Mouse (Mus musculus): ENCODE results near the gene Olfr148. TPM values are rescaled to one million over a fixed set of nuclear protein-coding genes. Genes with fewer than 3 reads are reported as not detected.

Olfr148 gene
- polyA plus RNA-seq, 1 experiment from 2014 or later = not detected

- H3K9ac ChIP-seq (ENCODE audit: low read length) = no peak overlapping the region
- H3K4me3 ChIP-seq (replicated peaks; ENCODE audit: low read length) = no peak overlapping the region
- H3K4me1 ChIP-seq (ENCODE audit: control insufficient read depth, insufficient read depth, low read length) = no peaks in the 10 kb centered on the region
- no peak for ATAC-seq (ENCODE audit: insufficient read depth, low FRiP score)
- no peak overlapping the region for H3K4me2 ChIP-seq (ENCODE audit: low read depth, low read length)
- H3K9me3 ChIP-seq (replicated peaks; ENCODE audit: control insufficient read depth, low read length) = no peaks in the 10 kb centered on the region
- 87% methylated on average over 3 of the region's 3 CpGs for WGBS
- H3K36me3 ChIP-seq (ENCODE audit: control insufficient read depth, insufficient read depth, low read length) = no peaks in the 10 kb centered on the region
- H3K27me3 ChIP-seq (ENCODE audit: control insufficient read depth, insufficient read depth, low read length) = no peaks in the 10 kb centered on the region
- H3K27ac ChIP-seq (ENCODE audit: low read length) = no peak overlapping the region
Measured at GRCm38 (mm10) chr9:39623783-39624182, 13.3 kb downstream of the Olfr148 start.

GRCm38 (mm10) chr9:39624711-39625110, 14.3 kb downstream of the Olfr148 start:
- H3K4me1 ChIP-seq (ENCODE audit: control insufficient read depth, insufficient read depth, low read length) = no peaks in the 10 kb centered on the region
- 59% methylated on average over 2 of the region's 2 CpGs for WGBS
- H3K36me3 ChIP-seq (ENCODE audit: control insufficient read depth, insufficient read depth, low read length) = no peaks in the 10 kb centered on the region
- no peaks in the 10 kb centered on the region for H3K9me3 ChIP-seq (replicated peaks; ENCODE audit: control insufficient read depth, low read length)
- no peak overlapping the region for H3K9ac ChIP-seq (ENCODE audit: low read length)
- no peak overlapping the region for H3K4me2 ChIP-seq (ENCODE audit: low read depth, low read length)
- no peak overlapping the region for H3K27ac ChIP-seq (ENCODE audit: low read length)
- ATAC-seq (ENCODE audit: insufficient read depth, low FRiP score) = no peak
- no peak overlapping the region for H3K4me3 ChIP-seq (replicated peaks; ENCODE audit: low read length)
- H3K27me3 ChIP-seq (ENCODE audit: control insufficient read depth, insufficient read depth, low read length) = no peaks in the 10 kb centered on the region

DNA sequence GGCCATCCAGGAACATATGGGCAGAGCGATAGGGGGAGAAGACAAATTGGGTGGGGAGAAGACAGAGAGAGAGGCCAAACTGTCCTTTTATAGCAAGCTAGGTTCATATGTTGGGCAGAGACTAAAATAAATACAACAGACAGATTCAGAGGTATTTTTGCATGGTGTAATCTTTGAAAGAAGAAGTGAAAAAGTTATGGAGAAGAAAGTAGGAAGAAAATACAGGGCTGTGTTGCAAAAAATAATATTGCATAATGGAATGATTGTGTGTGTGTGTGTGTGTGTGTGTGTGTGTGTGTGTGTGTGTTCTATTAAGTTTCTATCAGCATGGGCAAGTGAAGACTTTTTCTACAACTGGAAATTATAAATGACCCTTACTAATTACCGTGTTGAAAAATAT, 18.6 kb downstream of the Olfr148 start:
- WGBS = 76% methylated on average over 2 of the region's 2 CpGs
- no peaks in the 10 kb centered on the region for H3K9me3 ChIP-seq (replicated peaks; ENCODE audit: control insufficient read depth, low read length)
- no peak overlapping the region for H3K4me2 ChIP-seq (ENCODE audit: low read depth, low read length)
- H3K27ac ChIP-seq (ENCODE audit: low read length) = no peak overlapping the region
- no peaks in the 10 kb centered on the region for H3K36me3 ChIP-seq (ENCODE audit: control insufficient read depth, insufficient read depth, low read length)
- no peak for ATAC-seq (ENCODE audit: insufficient read depth, low FRiP score)
- no peak overlapping the region for H3K4me3 ChIP-seq (replicated peaks; ENCODE audit: low read length)
- no peaks in the 10 kb centered on the region for H3K4me1 ChIP-seq (ENCODE audit: control insufficient read depth, insufficient read depth, low read length)
- H3K9ac ChIP-seq (ENCODE audit: low read length) = no peak overlapping the region
- no peaks in the 10 kb centered on the region for H3K27me3 ChIP-seq (ENCODE audit: control insufficient read depth, insufficient read depth, low read length)

GRCm38 (mm10) chr9:39633913-39634594, 23.6 kb downstream of the Olfr148 start:
- H3K4me3 ChIP-seq (replicated peaks; ENCODE audit: low read length) = no peak overlapping the region
- no peaks in the 10 kb centered on the region for H3K27me3 ChIP-seq (ENCODE audit: control insufficient read depth, insufficient read depth, low read length)
- no peaks in the 10 kb centered on the region for H3K4me1 ChIP-seq (ENCODE audit: control insufficient read depth, insufficient read depth, low read length)
- no peak overlapping the region for H3K9ac ChIP-seq (ENCODE audit: low read length)
- H3K4me2 ChIP-seq (ENCODE audit: low read depth, low read length) = no peak overlapping the region
- WGBS = 24% methylated on average over 4 of the region's 4 CpGs
- ATAC-seq (ENCODE audit: insufficient read depth, low FRiP score) = no peak
- H3K27ac ChIP-seq (ENCODE audit: low read length) = no peak overlapping the region
- no peaks in the 10 kb centered on the region for H3K9me3 ChIP-seq (replicated peaks; ENCODE audit: control insufficient read depth, low read length)
- no peaks in the 10 kb centered on the region for H3K36me3 ChIP-seq (ENCODE audit: control insufficient read depth, insufficient read depth, low read length)

- H3K27me3 ChIP-seq (ENCODE audit: control insufficient read depth, insufficient read depth, low read length) = no peaks in the 10 kb centered on the region
- H3K4me1 ChIP-seq (ENCODE audit: control insufficient read depth, insufficient read depth, low read length) = no peaks in the 10 kb centered on the region
- no peak within 1 kb of the TSS for H3K27ac ChIP-seq (ENCODE audit: low read length)
- no peak within 1 kb of the TSS for H3K4me3 ChIP-seq (replicated peaks; ENCODE audit: low read length)
- H3K4me2 ChIP-seq (ENCODE audit: low read depth, low read length) = no peak within 1 kb of the TSS
- no peak within 1 kb of the TSS for H3K9ac ChIP-seq (ENCODE audit: low read length)
- no peak for ATAC-seq (ENCODE audit: insufficient read depth, low FRiP score)
- H3K36me3 ChIP-seq (ENCODE audit: control insufficient read depth, insufficient read depth, low read length) = no peaks in the 10 kb centered on the region
- H3K9me3 ChIP-seq (replicated peaks; ENCODE audit: control insufficient read depth, low read length) = no peaks in the 10 kb centered on the region
Measured at GRCm38 (mm10) chr9:39644785-39645184, 34.3 kb downstream of the Olfr148 start, which contains the start of gene Olfr961. Gene Olfr961 (plus strand): TSS chr9:39645085.

- Histone ChIP-seq H3K27me3 (ENCODE audit: control insufficient read depth, insufficient read depth, low read length) (no peaks in the 10 kb centered on the region), H3K4me1 (ENCODE audit: control insufficient read depth, insufficient read depth, low read length) (no peaks in the 10 kb centered on the region), H3K36me3 (ENCODE audit: control insufficient read depth, insufficient read depth, low read length) (no peaks in the 10 kb centered on the region), H3K4me3 (replicated peaks; ENCODE audit: low read length) (no peak overlapping the region), H3K9ac (ENCODE audit: low read length) (no peak overlapping the region), H3K27ac (ENCODE audit: low read length) (no peak overlapping the region), H3K4me2 (ENCODE audit: low read depth, low read length) (no peak overlapping the region), H3K9me3 (replicated peaks; ENCODE audit: control insufficient read depth, low read length) (no peaks in the 10 kb centered on the region)
- 86% methylated on average over 4 of the region's 4 CpGs for WGBS
- ATAC-seq (ENCODE audit: insufficient read depth, low FRiP score) = no peak
Measured at GRCm38 (mm10) chr9:39647382-39647781, 36.9 kb downstream of the Olfr148 start.

DNA sequence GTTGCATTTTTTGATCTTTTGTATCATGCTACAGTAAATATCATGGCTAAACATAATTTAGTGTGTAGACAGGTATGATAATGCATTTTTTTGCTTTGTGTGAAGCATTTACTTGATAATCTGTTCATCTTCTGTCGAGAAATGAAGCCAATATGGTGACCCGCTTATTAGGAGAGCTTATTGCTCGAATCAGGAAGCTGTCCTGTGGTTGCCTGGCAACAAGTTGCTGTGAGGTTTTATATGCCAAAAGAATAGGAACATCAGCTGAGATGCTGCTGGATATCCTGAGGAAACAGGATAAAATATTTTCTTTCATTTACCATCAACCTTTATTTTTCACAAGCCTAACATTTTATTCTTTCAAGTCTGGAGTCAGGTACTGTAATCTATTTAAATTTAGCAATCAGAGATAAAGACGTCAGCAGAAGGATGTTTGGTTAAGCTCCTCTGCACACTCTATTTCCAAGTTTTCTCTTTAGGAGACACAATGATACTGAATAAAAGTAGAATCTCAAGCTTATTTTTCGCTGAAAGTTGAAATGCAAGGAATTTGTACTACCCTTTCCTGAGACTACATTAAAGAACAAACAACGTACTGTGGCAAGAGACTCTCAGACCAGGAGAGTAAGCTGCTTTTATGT, 44.4 kb downstream of the Olfr148 start:
- H3K4me3 ChIP-seq (replicated peaks; ENCODE audit: low read length) = no peak overlapping the region
- no peaks in the 10 kb centered on the region for H3K9me3 ChIP-seq (replicated peaks; ENCODE audit: control insufficient read depth, low read length)
- H3K27ac ChIP-seq (ENCODE audit: low read length) = no peak overlapping the region
- 71% methylated on average over 6 of the region's 6 CpGs for WGBS
- no peak overlapping the region for H3K9ac ChIP-seq (ENCODE audit: low read length)
- H3K27me3 ChIP-seq (ENCODE audit: control insufficient read depth, insufficient read depth, low read length) = no peaks in the 10 kb centered on the region
- ATAC-seq (ENCODE audit: insufficient read depth, low FRiP score) = no peak
- H3K4me2 ChIP-seq (ENCODE audit: low read depth, low read length) = no peak overlapping the region
- H3K4me1 ChIP-seq (ENCODE audit: control insufficient read depth, insufficient read depth, low read length) = no peaks in the 10 kb centered on the region
- no peaks in the 10 kb centered on the region for H3K36me3 ChIP-seq (ENCODE audit: control insufficient read depth, insufficient read depth, low read length)

Other genes with a start within 250 kb of the Olfr148 start
- not detected in 2 replicates for gene Olfr951, start 223.2 kb upstream of the Olfr148 start, polyA plus RNA-seq (2015; fragmentation: Nextera tagmentation; extraction: Ambion mirVana)
- not detected in 2 replicates for gene Olfr952, start 183.5 kb upstream of the Olfr148 start, polyA plus RNA-seq (2015; fragmentation: Nextera tagmentation; extraction: Ambion mirVana)
- gene Olfr954, start 154.0 kb upstream of the Olfr148 start, polyA plus RNA-seq (2015; fragmentation: Nextera tagmentation; extraction: Ambion mirVana) = not detected in 2 replicates
- not detected in 2 replicates for gene Olfr955, start 138.7 kb upstream of the Olfr148 start, polyA plus RNA-seq (2015; fragmentation: Nextera tagmentation; extraction: Ambion mirVana)
- not detected in 2 replicates for gene Olfr44, start 116.7 kb upstream of the Olfr148 start, polyA plus RNA-seq (2015; fragmentation: Nextera tagmentation; extraction: Ambion mirVana)
- gene Olfr957, start 94.8 kb upstream of the Olfr148 start, polyA plus RNA-seq (2015; fragmentation: Nextera tagmentation; extraction: Ambion mirVana) = not detected in 2 replicates
- gene Olfr958, start 56.6 kb upstream of the Olfr148 start, polyA plus RNA-seq (2015; fragmentation: Nextera tagmentation; extraction: Ambion mirVana) = not detected in 2 replicates
- gene Olfr959, start 35.1 kb upstream of the Olfr148 start, polyA plus RNA-seq (2015; fragmentation: Nextera tagmentation; extraction: Ambion mirVana) = not detected in 2 replicates
- 30.5 and 40.5 TPM in 2 replicates for gene AW551984, start 6.3 kb upstream of the Olfr148 start, polyA plus RNA-seq (2015; fragmentation: Nextera tagmentation; extraction: Ambion mirVana)
- not detected in 2 replicates for gene Olfr960, start 10.7 kb downstream of the Olfr148 start, polyA plus RNA-seq (2015; fragmentation: Nextera tagmentation; extraction: Ambion mirVana)
- not detected in 2 replicates for gene Olfr961, start 34.4 kb downstream of the Olfr148 start, polyA plus RNA-seq (2015; fragmentation: Nextera tagmentation; extraction: Ambion mirVana)
- not detected in 2 replicates for gene Olfr963, start 56.5 kb downstream of the Olfr148 start, polyA plus RNA-seq (2015; fragmentation: Nextera tagmentation; extraction: Ambion mirVana)
- gene Olfr149, start 96.5 kb downstream of the Olfr148 start, polyA plus RNA-seq (2015; fragmentation: Nextera tagmentation; extraction: Ambion mirVana) = not detected in 2 replicates
- not detected in 2 replicates for gene Olfr965, start 100.7 kb downstream of the Olfr148 start, polyA plus RNA-seq (2015; fragmentation: Nextera tagmentation; extraction: Ambion mirVana)
- gene Olfr150, start 120.3 kb downstream of the Olfr148 start, polyA plus RNA-seq (2015; fragmentation: Nextera tagmentation; extraction: Ambion mirVana) = not detected in 2 replicates
- gene Olfr967, start 135.6 kb downstream of the Olfr148 start, polyA plus RNA-seq (2015; fragmentation: Nextera tagmentation; extraction: Ambion mirVana) = not detected in 2 replicates
- gene Olfr968, start 172.6 kb downstream of the Olfr148 start, polyA plus RNA-seq (2015; fragmentation: Nextera tagmentation; extraction: Ambion mirVana) = not detected in 2 replicates
- not detected in 2 replicates for gene Olfr969, start 180.3 kb downstream of the Olfr148 start, polyA plus RNA-seq (2015; fragmentation: Nextera tagmentation; extraction: Ambion mirVana)
- gene Olfr970, start 198.2 kb downstream of the Olfr148 start, polyA plus RNA-seq (2015; fragmentation: Nextera tagmentation; extraction: Ambion mirVana) = not detected in 2 replicates
- not detected in 2 replicates for gene Olfr971, start 226.2 kb downstream of the Olfr148 start, polyA plus RNA-seq (2015; fragmentation: Nextera tagmentation; extraction: Ambion mirVana)

Measured in stomach, embryonic 16.5 days (tissue).